Mouse (Mus musculus): ENCODE measurements around the gene Pno1.

DNA sequence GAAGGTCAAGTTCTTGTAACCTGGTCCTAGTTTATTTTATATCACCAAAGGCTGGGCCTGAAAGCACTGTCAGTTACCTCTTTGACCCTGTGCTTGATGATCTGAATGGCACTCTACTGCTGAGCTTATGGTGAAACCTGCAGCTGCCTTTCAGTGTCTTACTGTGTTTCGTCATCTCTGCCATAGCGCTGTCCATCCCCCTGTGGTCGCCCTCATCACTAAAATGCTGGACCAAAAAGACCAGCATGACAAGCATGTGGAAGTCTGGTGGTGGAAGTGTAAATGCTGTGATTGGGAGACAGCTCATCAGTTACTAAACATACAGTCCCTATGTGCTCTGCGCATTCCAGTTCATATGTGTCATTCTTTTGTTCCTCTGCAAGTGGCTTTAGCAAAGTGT is 39.1 kb downstream of the Pno1 start:
- no peak for TF ChIP-seq CTCF (IDR thresholded peaks at IDR 0.05; ENCODE audit: borderline replicate concordance, insufficient read depth, low read length)
- TF ChIP-seq POLR2A (IDR thresholded peaks at IDR 0.05; ENCODE audit: low read depth, low read length): no peak

All from embryonic fibroblast, embryonic 13.5 days (primary cell).